Mouse (Mus musculus) frontal cortex, postnatal 25 days (tissue): ENCODE measurements around the gene Mical3.

Source experiments
- DNase-seq, 2 experiments: peaks; one replicate each; pipeline ENCODE4 v3.0.0; 2022; ENCODE audit warnings: low spot score in 2 of 2

The Mical3 gene

DNA sequence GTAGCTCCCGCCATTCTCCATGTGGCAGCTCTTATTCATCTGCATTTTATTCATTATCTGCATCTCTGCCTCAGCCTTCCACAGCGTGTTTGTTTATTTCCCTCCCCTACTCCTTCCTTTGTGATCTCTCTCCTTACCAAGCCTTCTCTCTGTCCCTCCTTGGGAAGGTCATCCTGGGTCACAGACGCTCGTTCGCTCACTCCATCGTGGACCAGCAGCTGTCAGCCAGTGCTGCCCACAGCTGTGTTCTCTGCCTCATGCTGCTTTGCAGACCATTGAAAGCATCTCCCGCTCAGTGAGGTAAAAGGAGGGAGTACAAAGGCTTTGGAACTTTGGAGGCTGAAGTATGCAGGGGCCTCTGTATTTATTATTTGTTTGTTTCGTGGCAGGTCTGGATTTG is 15.1 kb upstream of the Mical3 start:
- DNase-seq, result no peak

- DNase-seq, result no peak
Observed at GRCm38 (mm10) chr6:121145010-121145604, 14.3 kb upstream of the Mical3 start.

DNA sequence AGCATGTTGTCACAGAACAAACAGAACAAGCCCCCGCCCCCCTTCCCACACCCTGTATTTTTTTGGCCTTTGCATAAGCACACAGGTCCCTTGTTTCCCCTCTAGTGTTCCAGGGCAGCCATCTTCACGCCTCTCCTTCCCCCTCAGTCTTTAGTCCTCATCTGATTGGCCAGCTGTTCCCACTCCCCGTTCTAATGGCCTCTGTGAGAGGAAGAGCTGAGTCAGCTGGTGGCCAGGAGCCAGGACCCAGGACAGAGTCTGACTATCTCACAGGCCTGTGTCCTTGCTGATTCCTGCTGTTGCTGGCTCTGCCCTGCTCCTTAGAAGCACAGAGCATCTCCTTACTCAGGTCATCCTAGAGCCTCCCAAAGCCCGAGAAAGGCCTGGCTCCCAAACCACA is 13.3 kb upstream of the Mical3 start:
- DNase-seq, result no peak

GRCm38 (mm10) chr6:121143439-121143838 is 12.6 kb upstream of the Mical3 start:
- DNase-seq, result no peak

DNA sequence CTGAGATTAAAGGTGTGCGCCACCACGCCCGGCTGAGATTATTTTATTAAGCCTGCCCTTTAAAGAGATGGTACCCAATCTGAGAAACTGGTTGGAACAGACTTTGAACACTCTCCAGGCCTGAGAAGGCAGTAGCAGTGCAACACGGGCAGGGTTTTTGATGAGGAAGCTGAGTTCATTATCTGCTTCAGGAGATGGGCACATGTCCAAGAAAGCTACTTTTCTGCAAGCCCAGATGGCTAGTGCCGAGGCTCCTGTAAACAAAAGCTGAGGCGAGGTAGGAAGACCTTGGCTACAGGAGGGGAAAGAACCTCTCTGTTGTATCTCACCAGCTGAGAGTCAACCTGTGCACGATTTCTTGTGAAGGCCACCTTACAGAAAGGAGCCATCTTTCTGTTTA is 11.5 kb upstream of the Mical3 start:
- DNase-seq, result no peak

GRCm38 (mm10) chr6:121139271-121139670 is 8.5 kb upstream of the Mical3 start:
- DNase-seq, result no peak

- no peak for DNase-seq
Observed at GRCm38 (mm10) chr6:121138338-121139040, 7.7 kb upstream of the Mical3 start.

- no peak for DNase-seq
Observed at GRCm38 (mm10) chr6:121137222-121137621, 6.4 kb upstream of the Mical3 start.

DNA sequence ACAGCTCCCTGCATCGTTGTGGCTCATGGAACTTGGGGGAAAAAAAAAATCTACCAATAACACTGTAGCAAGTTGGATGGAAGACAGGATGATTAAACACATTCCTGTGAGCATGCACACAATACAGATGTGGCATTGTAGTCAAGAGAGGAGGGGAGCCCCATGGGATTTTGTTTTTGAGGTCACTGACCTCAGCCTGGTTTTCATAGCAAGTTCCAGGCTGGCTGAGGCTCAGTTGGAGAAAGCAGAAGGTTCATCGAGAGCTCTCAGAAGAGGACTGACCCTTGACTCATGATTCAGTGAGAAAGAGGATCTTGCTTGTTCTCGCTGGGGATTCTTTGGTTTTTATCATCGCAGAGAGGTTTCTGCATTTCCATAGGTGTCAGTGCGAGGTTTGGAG is 4.1 kb upstream of the Mical3 start:
- DNase-seq, result no peak

GRCm38 (mm10) chr6:121134249-121134648 is 3.5 kb upstream of the Mical3 start:
- no peak for DNase-seq

- peak; percentile 83 to 87 for DNase-seq
Observed at GRCm38 (mm10) chr6:121130039-121130705, 627 bp downstream of the Mical3 start.

GRCm38 (mm10) chr6:121129506-121129905 is 1.3 kb downstream of the Mical3 start:
- peak; percentile 29 to 30 for DNase-seq

DNA sequence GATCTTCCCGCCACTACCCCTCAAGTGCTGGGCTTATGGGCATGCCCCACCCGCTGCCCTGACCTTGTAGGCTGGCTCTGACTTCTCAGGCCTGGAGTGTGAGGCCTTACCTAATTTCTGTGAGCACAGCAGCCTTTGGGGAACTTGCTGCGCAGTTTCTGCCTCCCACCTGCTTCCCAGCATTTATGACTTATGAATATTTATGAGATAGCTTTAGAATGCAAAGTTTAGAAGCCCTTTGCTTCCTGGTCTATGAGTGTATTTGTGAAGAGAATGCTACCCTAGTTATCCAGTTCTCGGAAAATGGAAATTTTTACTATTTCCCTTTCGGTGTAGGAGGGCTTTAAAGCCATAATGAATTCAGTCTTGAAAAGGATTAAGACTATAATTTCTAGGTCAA is 2.1 kb downstream of the Mical3 start:
- DNase-seq, result no peak

DNA sequence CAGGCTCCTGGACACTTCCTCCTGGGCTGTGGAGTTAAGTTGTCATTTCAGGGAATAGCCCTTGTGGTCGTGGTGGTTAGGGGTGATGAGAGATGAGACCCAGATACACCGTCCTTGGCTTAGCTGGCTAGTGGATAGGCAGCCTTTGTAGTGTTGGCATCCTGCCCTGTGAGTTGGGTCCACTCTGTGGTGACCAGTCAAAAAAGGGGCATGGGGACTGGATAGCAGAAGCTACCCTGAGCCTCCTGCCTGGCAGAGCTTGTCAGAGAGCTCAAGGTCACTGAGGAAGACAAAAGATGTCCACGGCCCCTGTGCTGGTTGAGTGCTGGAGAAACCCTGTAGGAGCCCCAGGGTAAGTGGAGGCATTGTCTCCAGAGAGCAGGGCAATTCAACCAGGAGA is 3.1 kb downstream of the Mical3 start:
- DNase-seq, result no peak

GRCm38 (mm10) chr6:121126202-121126601 is 4.6 kb downstream of the Mical3 start:
- no peak for DNase-seq

- no peak for DNase-seq
Observed at GRCm38 (mm10) chr6:121122739-121123241, 8.0 kb downstream of the Mical3 start.

GRCm38 (mm10) chr6:121120776-121121175 is 10.0 kb downstream of the Mical3 start:
- DNase-seq, result no peak

- no peak for DNase-seq
Observed at GRCm38 (mm10) chr6:121117971-121118755, 12.6 kb downstream of the Mical3 start.

- no peak for DNase-seq
Observed at GRCm38 (mm10) chr6:121117142-121117541, 13.7 kb downstream of the Mical3 start.

DNA sequence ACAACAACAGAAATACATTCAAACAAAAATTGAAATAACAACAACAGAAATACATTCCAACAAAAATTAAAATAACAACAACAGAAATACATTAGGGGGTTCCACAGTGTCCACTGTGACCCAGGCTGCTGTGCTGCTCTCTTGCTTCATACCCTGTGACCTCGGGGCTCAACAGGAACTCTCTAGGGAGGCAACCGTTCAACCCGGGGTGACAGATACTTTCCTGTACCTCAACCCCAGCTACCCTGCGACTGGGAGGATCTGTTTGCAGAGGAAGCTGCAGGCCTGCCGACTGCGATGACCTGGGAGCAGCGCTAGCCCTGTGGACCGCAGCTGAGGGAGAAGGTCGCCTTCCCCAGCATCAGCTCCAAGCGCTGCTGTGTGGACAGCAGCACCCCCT is 14.4 kb downstream of the Mical3 start:
- DNase-seq, result no peak

- no peak for DNase-seq
Observed at GRCm38 (mm10) chr6:121111448-121112055, 19.2 kb downstream of the Mical3 start.
